Mouse (Mus musculus) forebrain, embryonic 16.5 days (tissue): Measurements from ENCODE around the gene Hist1h3f. TPM values are rescaled to one million over a fixed set of nuclear protein-coding genes. Genes with fewer than 3 reads are reported as not detected.

ENCODE experiments used
- microRNA-seq: library from miRNA; unstranded; fragments of <30 nt; microRNA quantifications from one replicate; pipeline ENCODE4, GENCODE M21; 2017
- polyA plus RNA-seq: library from polyadenylated mRNA; unstranded; fragments of >200 nt; fragmentation: Nextera tagmentation; extraction: Ambion mirVana; gene quantifications from 2 replicates; pipeline ENCODE4 v1.2.1, GENCODE M21; 2015

Gene Hist1h3f
- polyA plus RNA-seq, 1 experiment from 2014 or later: 0.30 TPM

Small RNA genes within 50 kb of the gene (microRNA-seq; reads per million reads assigned to microRNA genes)
- gene Gm44297 (not detected), gene Gm44359 (not detected), gene Gm44394 (not detected), gene n-TStga1 (not detected)

Other genes starting within 250 kb of the Hist1h3f start
- 62.5 and 72.6 TPM in 2 replicates for gene Zfp322a, start 174.8 kb upstream of the Hist1h3f start, polyA plus RNA-seq
- gene Abt1, start 120.2 kb upstream of the Hist1h3f start, polyA plus RNA-seq: 12.7 and 13.0 TPM in 2 replicates
- gene Btn1a1, start 78.2 kb upstream of the Hist1h3f start, polyA plus RNA-seq: 0.06 and 0.22 TPM in 2 replicates
- gene Btn2a2, start 55.2 kb upstream of the Hist1h3f start, polyA plus RNA-seq: 0.18 TPM in 1 of 2 replicates, not detected in the other
- 2.9 and 4.6 TPM in 2 replicates for gene Hist1h4h, start 13.0 kb upstream of the Hist1h3f start, polyA plus RNA-seq
- not detected in 2 replicates for gene Hist1h2af, start 10.1 kb upstream of the Hist1h3f start, polyA plus RNA-seq
- 1.5 and 3.2 TPM in 2 replicates for gene Hist1h3g, start 8.6 kb upstream of the Hist1h3f start, polyA plus RNA-seq
- 0.23 and 0.47 TPM in 2 replicates for gene Hist1h2bh, start 660 bp upstream of the Hist1h3f start, polyA plus RNA-seq
- gene Hist1h4f, start 7.6 kb downstream of the Hist1h3f start, polyA plus RNA-seq: not detected in 2 replicates
- gene Hist1h1d, start 9.2 kb downstream of the Hist1h3f start, polyA plus RNA-seq: 0.15 and 0.22 TPM in 2 replicates
- 2.0 and 3.4 TPM in 2 replicates for gene Hist1h3e, start 18.3 kb downstream of the Hist1h3f start, polyA plus RNA-seq
- gene Hist1h2ae, start 27.2 kb downstream of the Hist1h3f start, polyA plus RNA-seq: 33.0 and 46.2 TPM in 2 replicates
- gene Hist1h2bg, start 27.3 kb downstream of the Hist1h3f start, polyA plus RNA-seq: 2.1 and 6.2 TPM in 2 replicates
- gene Hist1h2bf, start 30.1 kb downstream of the Hist1h3f start, polyA plus RNA-seq: 2.1 and 2.6 TPM in 2 replicates
- gene Hist1h2ad, start 30.3 kb downstream of the Hist1h3f start, polyA plus RNA-seq: 1.2 and 3.4 TPM in 2 replicates
- gene Hist1h3d, start 31.7 kb downstream of the Hist1h3f start, polyA plus RNA-seq: 2.2 and 2.8 TPM in 2 replicates
- 51.0 and 59.0 TPM in 2 replicates for gene Hist1h4d, start 37.5 kb downstream of the Hist1h3f start, polyA plus RNA-seq
- gene Hist1h2be, start 77.1 kb downstream of the Hist1h3f start, polyA plus RNA-seq: 2.0 and 2.6 TPM in 2 replicates
- 7.0 and 9.9 TPM in 2 replicates for gene Hist1h1e, start 78.5 kb downstream of the Hist1h3f start, polyA plus RNA-seq
- gene Hist1h2ac, start 139.9 kb downstream of the Hist1h3f start, polyA plus RNA-seq: 0.80 and 0.83 TPM in 2 replicates
- gene Hist1h2bc, start 140.1 kb downstream of the Hist1h3f start, polyA plus RNA-seq: 27.2 and 35.5 TPM in 2 replicates
- not detected in 2 replicates for gene Hist1h1t, start 151.8 kb downstream of the Hist1h3f start, polyA plus RNA-seq
- gene Hist1h4c, start 154.4 kb downstream of the Hist1h3f start, polyA plus RNA-seq: 2.1 and 2.2 TPM in 2 replicates
- 2.1 and 3.3 TPM in 2 replicates for gene Hfe, start 166.8 kb downstream of the Hist1h3f start, polyA plus RNA-seq
- gene Hist1h1c, start 194.8 kb downstream of the Hist1h3f start, polyA plus RNA-seq: 16.7 and 22.7 TPM in 2 replicates
- 1.6 and 2.0 TPM in 2 replicates for gene Hist1h3c, start 201.6 kb downstream of the Hist1h3f start, polyA plus RNA-seq
- gene Hist1h2bb, start 202.7 kb downstream of the Hist1h3f start, polyA plus RNA-seq: 0.86 and 0.95 TPM in 2 replicates
- gene Hist1h2ab, start 207.1 kb downstream of the Hist1h3f start, polyA plus RNA-seq: 14.5 and 16.2 TPM in 2 replicates
- gene Hist1h3b, start 208.2 kb downstream of the Hist1h3f start, polyA plus RNA-seq: 4.9 and 6.7 TPM in 2 replicates
- 1.5 TPM in 1 of 2 replicates, not detected in the other for gene Hist1h4b, start 213.0 kb downstream of the Hist1h3f start, polyA plus RNA-seq
- gene Hist1h4a, start 217.2 kb downstream of the Hist1h3f start, polyA plus RNA-seq: not detected in 2 replicates
- gene Hist1h3a, start 218.3 kb downstream of the Hist1h3f start, polyA plus RNA-seq: 1.5 and 1.9 TPM in 2 replicates
- 0.70 and 1.0 TPM in 2 replicates for gene Hist1h1a, start 219.6 kb downstream of the Hist1h3f start, polyA plus RNA-seq
- not detected in 2 replicates for gene Trim38, start 225.9 kb downstream of the Hist1h3f start, polyA plus RNA-seq